Mouse (Mus musculus) intestine, postnatal 0 days (tissue): ENCODE measurements at regions not wholly inside any gene's neighbourhood (a gene's known extent, or its start where the extent isn't known, plus 50 kb on each side); places are given as distances from the start of the nearest gene placed in this dataset.
A peak's percentile ranks its signal among the peaks of the same experiment; 100 is the strongest.

Source experiments
- ATAC-seq: fragments of 200-750 bp; cut with Nextera tagmentation; 2 replicates; pipeline ENCODE4 v1.8.0; 2017; ENCODE audit warnings: mild to moderate bottlenecking, moderate TSS enrichment, moderate library complexity
- H3K27ac ChIP-seq: fragments of 300-500 bp; sonication (generic); 2 replicates; pipeline ENCODE4 v1.5.1; 2014; ENCODE audit warnings: mild to moderate bottlenecking, low read depth, low read length, moderate library complexity
- H3K27me3 ChIP-seq: fragments of 300-500 bp; sonication (generic); replicated peaks from 2 replicates; pipeline ENCODE4 v1.6.1; 2014; ENCODE audit warnings: low read length, mixed read lengths; ENCODE audit not compliant: control insufficient read depth, insufficient read depth
- H3K36me3 ChIP-seq: fragments of 300-500 bp; sonication (generic); 2 replicates; pipeline ENCODE4 v1.6.1; 2014; ENCODE audit warnings: mild to moderate bottlenecking, moderate library complexity; ENCODE audit not compliant: control insufficient read depth, insufficient read depth
- H3K4me1 ChIP-seq: fragments of 300-500 bp; sonication (generic); replicated peaks from 2 replicates; pipeline ENCODE4 v1.6.1; 2014; ENCODE audit warnings: antibody characterized with exemption, low read length, mixed read lengths; ENCODE audit not compliant: control insufficient read depth, insufficient read depth
- H3K4me2 ChIP-seq: fragments of 300-500 bp; sonication (generic); replicated peaks from 2 replicates; pipeline ENCODE4 v1.6.1; 2014; ENCODE audit warnings: low read depth, mild to moderate bottlenecking, moderate library complexity
- H3K4me3 ChIP-seq: fragments of 300-500 bp; sonication (generic); 2 replicates; pipeline ENCODE4 v1.5.1; 2014; ENCODE audit warnings: low read depth, low read length
- H3K9ac ChIP-seq: fragments of 300-500 bp; sonication (generic); 2 replicates; pipeline ENCODE4 v1.6.1; 2014; ENCODE audit warnings: mild to moderate bottlenecking, low read depth, low read length
- H3K9me3 ChIP-seq: fragments of 300-500 bp; sonication (generic); 2 replicates; pipeline ENCODE4 v1.6.1; 2016; ENCODE audit warnings: mixed run types; ENCODE audit not compliant: control insufficient read depth
- CTCF ChIP-seq: sonication (generic); IDR thresholded peaks from 2 replicates; pipeline ENCODE4 v1.5.1; 2016; ENCODE audit warnings: low read depth, mild to moderate bottlenecking, control low read depth, antibody characterized with exemption, moderate library complexity
- WGBS: fragments of 180-500 bp; shearing (Covaris S2); extraction: QIAGEN DNeasy Blood & Tissue Kit; methylation state at CpG from one replicate; pipeline ENCODE4 v1.1.7; 2014; 5-methylcytosine and 5-hydroxymethylcytosine counted together

DNA sequence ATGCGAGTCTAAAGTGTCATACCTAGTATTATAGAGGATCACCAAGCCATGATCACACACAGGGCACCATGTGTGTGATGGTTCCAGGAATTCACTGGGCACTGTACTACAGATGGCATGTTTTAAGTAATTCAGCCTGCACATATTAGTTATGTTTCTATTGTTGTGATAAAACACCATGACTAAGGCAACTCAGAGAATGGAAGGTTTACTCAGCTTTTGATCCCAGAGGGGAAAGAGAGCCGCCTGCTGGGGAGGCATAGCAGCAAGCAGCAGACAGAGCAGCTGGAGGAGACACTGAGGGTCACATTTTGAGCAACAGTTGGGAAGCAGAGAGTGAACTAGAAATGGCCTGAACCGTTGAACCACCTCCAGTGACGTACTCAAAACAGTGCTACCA lies 88.2 kb upstream of the Ctbp2 start:
- TF ChIP-seq CTCF, result peak; percentile 63
- Histone ChIP-seq H3K27me3 (no peaks in the 10 kb centered on the region), H3K4me1 (no peaks in the 10 kb centered on the region), H3K9ac (no peak overlapping the region), H3K4me2 (no peak overlapping the region), H3K36me3 (no peaks in the 10 kb centered on the region), H3K4me3 (no peak overlapping the region), H3K9me3 (no peaks in the 10 kb centered on the region), H3K27ac (no peak overlapping the region)
- no peak for ATAC-seq
- 63% methylated on average over 4 of the region's 4 CpGs for WGBS

DNA sequence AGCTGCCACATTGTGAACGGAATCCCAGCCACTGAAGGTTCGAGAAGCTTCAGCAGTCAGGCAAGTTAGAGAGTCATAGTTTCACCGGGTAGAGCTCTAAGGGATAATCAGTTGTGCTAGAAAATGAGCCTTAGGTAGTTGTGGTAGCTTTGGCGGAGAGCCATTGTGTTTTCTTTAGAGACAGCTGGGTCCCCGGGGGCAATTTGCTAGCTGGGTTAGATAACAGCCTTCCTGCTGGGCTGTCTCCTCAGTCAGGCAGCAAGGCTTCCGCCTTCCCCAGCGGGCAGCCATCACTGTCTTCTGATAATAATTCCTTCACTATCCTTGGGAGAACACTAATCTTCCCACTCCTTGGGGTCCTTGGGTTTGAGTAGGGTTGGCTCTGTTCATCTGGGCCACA lies 81.5 kb upstream of the Ctbp2 start:
- ATAC-seq, result no peak
- no peak overlapping the region; the same call in 1 of the 2 replicates for H3K4me2 ChIP-seq
- 22% methylated on average over 7 of the region's 7 CpGs for WGBS
- no peaks in the 10 kb centered on the region for H3K36me3 ChIP-seq
- no peak for TF ChIP-seq CTCF
- no peak overlapping the region for H3K27ac ChIP-seq
- no peak overlapping the region for H3K4me3 ChIP-seq
- no peaks in the 10 kb centered on the region for H3K27me3 ChIP-seq
- H3K9ac ChIP-seq, result no peak overlapping the region
- no peaks in the 10 kb centered on the region for H3K4me1 ChIP-seq
- no peaks in the 10 kb centered on the region for H3K9me3 ChIP-seq

DNA sequence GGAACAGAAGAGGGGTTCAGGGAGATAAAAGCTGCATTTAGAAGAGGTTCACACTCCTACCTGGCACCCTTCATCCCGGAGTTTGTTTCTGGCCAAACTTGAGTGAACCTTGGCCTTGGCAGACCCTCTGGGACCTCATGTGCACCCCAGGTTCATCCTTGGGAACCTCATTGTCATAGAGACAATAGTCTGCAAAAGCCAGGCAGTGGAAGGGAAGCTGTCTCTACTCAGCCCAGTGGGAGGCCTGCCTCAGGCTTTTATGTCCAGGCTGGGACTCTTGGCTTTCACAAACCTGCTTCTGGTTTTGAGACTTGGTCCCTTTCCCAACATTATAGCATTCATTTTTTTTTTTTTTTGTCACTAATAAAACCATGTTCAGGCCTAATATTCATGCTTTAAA lies 80.3 kb upstream of the Ctbp2 start:
- Histone ChIP-seq H3K36me3 (no peaks in the 10 kb centered on the region), H3K9ac (no peak overlapping the region), H3K9me3 (no peaks in the 10 kb centered on the region), H3K4me1 (no peaks in the 10 kb centered on the region), H3K27ac (no peak overlapping the region), H3K27me3 (no peaks in the 10 kb centered on the region), H3K4me2 (no peak overlapping the region), H3K4me3 (no peak overlapping the region)
- no peak for TF ChIP-seq CTCF
- 85% methylated on average over 1 of the region's 1 CpGs for WGBS
- no peak for ATAC-seq

DNA sequence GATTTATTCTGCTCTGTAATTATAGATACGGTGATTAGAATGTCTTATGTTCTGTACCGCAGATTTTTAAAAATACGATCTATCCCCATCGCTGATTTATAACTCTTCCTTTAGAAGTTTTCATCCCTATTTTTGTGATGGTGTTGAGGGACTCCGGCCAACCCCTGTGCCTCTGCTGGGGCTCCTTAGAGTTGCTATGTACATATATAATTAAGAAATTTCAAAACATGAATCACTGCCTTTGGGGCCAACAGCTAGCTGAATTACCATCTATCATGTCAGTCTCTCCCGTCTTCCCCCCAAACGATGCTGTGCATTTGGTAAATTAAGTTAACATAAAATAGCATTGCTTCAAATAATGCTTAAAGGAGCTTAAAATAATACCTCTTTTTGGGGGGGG lies 79.8 kb upstream of the Ctbp2 start:
- H3K4me1 ChIP-seq, result no peaks in the 10 kb centered on the region
- no peaks in the 10 kb centered on the region for H3K9me3 ChIP-seq
- WGBS, result 84% methylated on average over 7 of the region's 7 CpGs
- no peak overlapping the region for H3K4me3 ChIP-seq
- H3K36me3 ChIP-seq, result no peaks in the 10 kb centered on the region
- H3K9ac ChIP-seq, result no peak overlapping the region
- no peak overlapping the region for H3K4me2 ChIP-seq
- no peaks in the 10 kb centered on the region for H3K27me3 ChIP-seq
- no peak overlapping the region for H3K27ac ChIP-seq
- no peak for TF ChIP-seq CTCF
- ATAC-seq, result no peak

DNA sequence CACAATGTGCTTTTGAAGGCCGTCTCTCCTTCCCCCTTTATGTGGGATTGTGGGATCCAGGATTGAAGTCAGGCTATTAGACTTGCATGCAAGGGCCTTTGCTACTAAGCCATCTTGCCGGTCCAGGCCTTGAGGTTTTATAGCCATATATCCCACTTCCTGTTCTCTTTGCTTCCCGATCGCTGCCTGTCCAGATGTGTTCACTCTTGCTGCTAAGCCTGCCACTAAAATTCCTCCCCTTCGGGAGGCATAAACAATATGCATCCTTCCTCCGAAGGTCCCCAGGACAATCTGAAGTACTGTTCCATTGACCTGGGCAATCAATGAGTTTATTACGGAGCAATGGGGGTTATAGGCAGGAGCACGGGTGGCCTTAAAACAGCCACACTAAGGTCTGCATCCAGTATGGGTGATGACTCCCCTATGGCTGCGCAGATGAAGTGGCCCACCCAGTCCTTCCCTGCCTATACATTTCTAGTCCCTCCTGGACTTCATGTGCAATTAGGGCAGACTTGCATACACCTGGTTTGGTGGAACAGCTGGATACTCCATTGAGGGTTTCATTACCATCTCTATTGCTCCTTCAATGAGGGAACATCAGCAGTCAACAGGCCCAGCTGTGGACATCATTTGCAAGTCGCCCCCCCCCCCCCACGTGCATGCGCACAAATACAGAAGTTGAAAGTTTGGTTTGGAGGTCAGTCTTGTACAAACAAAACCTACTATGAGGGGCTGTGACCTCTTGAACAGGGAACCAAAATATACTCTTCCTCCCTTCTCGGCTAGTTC lies 78.1 kb upstream of the Ctbp2 start:
- no peak for ATAC-seq
- WGBS, result 63% methylated on average over 13 of the region's 13 CpGs
- no peak for TF ChIP-seq CTCF
- no peak overlapping the region for H3K4me2 ChIP-seq
- H3K4me1 ChIP-seq, result no peaks in the 10 kb centered on the region
- H3K27ac ChIP-seq, result no peak overlapping the region
- no peak overlapping the region for H3K4me3 ChIP-seq
- H3K9ac ChIP-seq, result no peak overlapping the region
- no peaks in the 10 kb centered on the region for H3K27me3 ChIP-seq
- no peaks in the 10 kb centered on the region for H3K9me3 ChIP-seq
- no peaks in the 10 kb centered on the region for H3K36me3 ChIP-seq

DNA sequence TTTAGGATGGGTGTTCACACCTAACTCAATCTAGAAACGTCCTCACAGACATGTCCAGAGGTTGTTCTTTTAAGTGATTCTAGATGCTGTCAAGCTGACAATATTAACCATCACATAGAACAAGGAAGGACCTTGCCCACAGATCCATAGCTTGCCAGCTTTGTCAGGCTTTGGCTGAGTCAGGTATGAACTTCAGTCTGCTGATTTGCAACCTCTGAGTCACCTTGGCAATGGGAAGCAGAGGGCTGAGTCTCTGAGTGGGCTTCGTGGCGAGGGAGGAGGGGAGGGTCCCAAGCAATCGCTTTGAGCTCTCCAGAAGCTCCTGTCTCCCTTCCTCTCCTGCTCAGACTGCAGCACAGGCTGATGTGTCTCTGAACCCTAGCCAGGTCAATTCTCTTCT lies 74.9 kb upstream of the Ctbp2 start:
- Histone ChIP-seq H3K27ac (no peak overlapping the region), H3K4me1 (no peaks in the 10 kb centered on the region), H3K27me3 (no peaks in the 10 kb centered on the region), H3K36me3 (no peaks in the 10 kb centered on the region), H3K9ac (no peak overlapping the region), H3K4me2 (no peak overlapping the region), H3K9me3 (no peaks in the 10 kb centered on the region), H3K4me3 (no peak overlapping the region)
- ATAC-seq, result no peak
- no peak for TF ChIP-seq CTCF
- 53% methylated on average over 4 of the region's 4 CpGs for WGBS
